Mouse (Mus musculus): ENCODE data around the gene Nrg4. TPM values are rescaled to one million over a fixed set of nuclear protein-coding genes. Genes with fewer than 3 reads are reported as not detected.
A peak's percentile ranks its signal among the peaks of the same experiment; 100 is the strongest.

Gene Nrg4
- total and polyA plus RNA-seq, 3 experiments, result 0.81 to 1.7 (median 1.2) TPM

DNA sequence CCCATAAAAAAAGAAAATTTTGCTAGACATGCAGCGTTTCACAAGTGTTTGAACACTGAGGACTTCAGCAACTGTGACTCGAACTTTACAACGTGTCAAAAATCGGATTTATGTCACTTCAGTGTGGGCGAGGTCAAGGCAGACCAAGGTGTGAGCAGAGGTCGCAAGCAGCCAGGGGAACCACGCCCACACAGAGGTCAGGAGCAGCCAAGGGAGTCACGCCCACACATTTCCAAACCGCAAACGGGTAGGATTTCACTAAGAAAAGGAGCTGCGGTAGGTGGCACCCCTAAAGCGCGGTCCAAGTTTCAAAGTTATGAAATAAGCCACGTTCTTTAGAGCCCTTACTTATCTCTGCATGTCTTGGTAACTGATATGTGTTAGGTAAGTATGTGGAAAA lies 43.1 kb downstream of the Nrg4 start:
- Histone ChIP-seq H3K4me1 (ENCODE audit: control insufficient read depth in 1 of 2, insufficient read depth in 2 of 2) (peaks cover 2 to 3% of the 10 kb centered on the region in 2 experiments; a peak in 2 of 4 replicates), H3K4me3 (replicated peaks in 1 of 3; ENCODE audit: low read depth in 2 of 3, low read length in 2 of 3, poor library complexity in 1 of 3) (no peak overlapping the region), H3K79me2 (replicated peaks; ENCODE audit: control insufficient read depth, extremely low read depth, insufficient read depth, poor library complexity, severe bottlenecking) (no peaks in the 10 kb centered on the region), H3K4me2 (ENCODE audit: insufficient read depth, low read depth, poor library complexity, severe bottlenecking) (peak overlapping the region; percentile 100), H3K27me3 (replicated peaks) (no peaks in the 10 kb centered on the region), H3K9me3 (replicated peaks; ENCODE audit: low read length) (no peaks in the 10 kb centered on the region), H3K9ac (ENCODE audit: insufficient read depth, low read depth) (no peak overlapping the region; the same call in 1 of the 2 replicates), H3K36me3 (replicated peaks in 1 of 2; ENCODE audit: control insufficient read depth in 1 of 2, insufficient read depth in 1 of 2, low read length in 1 of 2) (no peaks in the 10 kb centered on the region), H3K27ac (ENCODE audit: insufficient read depth, low read depth) (no peak overlapping the region)
- dilution Hi-C loops (cut with MboI; ENCODE audit: extremely low pct_ligation_motif_present, extremely low pct_unique_long_range_greater_than_20kb, low sequenced_read_pairs), result no loop called here
- DNase-seq (ENCODE audit: extremely low read depth), result peak; percentile 39
- TF ChIP-seq ELF1 (IDR thresholded peaks at IDR 0.05; ENCODE audit: low read depth, low read length) (no peak), GABPA (IDR thresholded peaks at IDR 0.05; ENCODE audit: insufficient replicate concordance, low read depth, low read length) (no peak), MXI1 (IDR thresholded peaks at IDR 0.05; ENCODE audit: low read depth, low read length) (no peak), ZNF384 (IDR thresholded peaks at IDR 0.05; ENCODE audit: low read depth, low read length) (no peak), UBTF (IDR thresholded peaks at IDR 0.05; ENCODE audit: low read depth, low read length) (no peak), JUND (conservative IDR thresholded peaks at IDR 0.05; ENCODE audit: low read depth, low read length) (no peak), BHLHE40 (IDR thresholded peaks at IDR 0.05; ENCODE audit: low read depth, low read length) (peak; percentile 46)
- in situ Hi-C loops (cut with MboI; ENCODE audit: low pct_ligation_motif_present, low pct_unique_long_range_greater_than_20kb, low sequenced_read_pairs), result loop anchor here (25.0 kb wide), 1 partner anchor 246 kb away; the partner anchor contains the start of genes Chrna3 and Chrnb4

- H3K9me3 ChIP-seq (replicated peaks; ENCODE audit: low read length), result no peaks in the 10 kb centered on the region
- no peak for DNase-seq (ENCODE audit: extremely low read depth)
Measured at GRCm38 (mm10) chr9:55279114-55279825, 47.4 kb downstream of the Nrg4 start.

More at GRCm38 (mm10) chr9:55279114-55279825, 47.4 kb downstream of the Nrg4 start:
- dilution Hi-C loops (cut with MboI; ENCODE audit: extremely low pct_ligation_motif_present, extremely low pct_unique_long_range_greater_than_20kb, low sequenced_read_pairs) (no loop called here), in situ Hi-C loops (cut with MboI; ENCODE audit: low pct_ligation_motif_present, low pct_unique_long_range_greater_than_20kb, low sequenced_read_pairs) (loop anchor here (25.0 kb wide), 1 partner anchor 242 kb away; the partner anchor contains the start of genes Chrna3 and Chrnb4)
- Histone ChIP-seq H3K4me2 (ENCODE audit: insufficient read depth, low read depth, poor library complexity, severe bottlenecking) (no peak overlapping the region), H3K79me2 (replicated peaks; ENCODE audit: control insufficient read depth, extremely low read depth, insufficient read depth, poor library complexity, severe bottlenecking) (no peaks in the 10 kb centered on the region), H3K27me3 (replicated peaks) (no peaks in the 10 kb centered on the region), H3K4me3 (replicated peaks in 1 of 3; ENCODE audit: low read depth in 2 of 3, low read length in 2 of 3, poor library complexity in 1 of 3) (no peak overlapping the region), H3K27ac (ENCODE audit: insufficient read depth, low read depth) (no peak overlapping the region), H3K4me1 (ENCODE audit: control insufficient read depth in 1 of 2, insufficient read depth in 2 of 2) (peaks cover 2 to 3% of the 10 kb centered on the region in 2 experiments; a peak in 2 of 4 replicates), H3K36me3 (replicated peaks in 1 of 2; ENCODE audit: control insufficient read depth in 1 of 2, insufficient read depth in 1 of 2, low read length in 1 of 2) (no peaks in the 10 kb centered on the region), H3K9ac (ENCODE audit: insufficient read depth, low read depth) (no peak overlapping the region)
- TF ChIP-seq USF1 (IDR thresholded peaks at IDR 0.05; ENCODE audit: low read depth, low read length), result no peak
- TF ChIP-seq CHD1 (IDR thresholded peaks at IDR 0.05; ENCODE audit: low read depth, low read length), result no peak
- no peak for TF ChIP-seq MEF2A (IDR thresholded peaks at IDR 0.05; ENCODE audit: borderline replicate concordance, low read depth, low read length)
- no peak for TF ChIP-seq KAT2A (IDR thresholded peaks at IDR 0.05; ENCODE audit: insufficient replicate concordance, low read length)
- TF ChIP-seq PAX5 (IDR thresholded peaks at IDR 0.05; ENCODE audit: low read length), result no peak
- TF ChIP-seq ZKSCAN1 (IDR thresholded peaks at IDR 0.05; ENCODE audit: borderline replicate concordance, low read depth, low read length), result no peak
- no peak for TF ChIP-seq MYC (IDR thresholded peaks at IDR 0.05; ENCODE audit: low read depth, low read length)
- TF ChIP-seq SIN3A (IDR thresholded peaks at IDR 0.05; ENCODE audit: low read length), result no peak
- TF ChIP-seq RCOR1 (conservative IDR thresholded peaks at IDR 0.05; ENCODE audit: low read depth, low read length), result no peak
- TF ChIP-seq RAD21 (IDR thresholded peaks at IDR 0.05; ENCODE audit: low read depth, low read length), result no peak
- TF ChIP-seq UBTF (IDR thresholded peaks at IDR 0.05; ENCODE audit: low read depth, low read length), result no peak
- no peak for TF ChIP-seq ZC3H11A (IDR thresholded peaks at IDR 0.05; ENCODE audit: low read depth, low read length)
- TF ChIP-seq MAFK (IDR thresholded peaks at IDR 0.05; ENCODE audit: insufficient replicate concordance, low read length), result no peak
- TF ChIP-seq NRF1 (IDR thresholded peaks at IDR 0.05; ENCODE audit: low read depth, low read length), result no peak
- TF ChIP-seq SMC3 (IDR thresholded peaks at IDR 0.05; ENCODE audit: low read depth, low read length), result no peak
- TF ChIP-seq GABPA (IDR thresholded peaks at IDR 0.05; ENCODE audit: insufficient replicate concordance, low read depth, low read length), result no peak
- no peak for TF ChIP-seq MXI1 (IDR thresholded peaks at IDR 0.05; ENCODE audit: low read depth, low read length)
- no peak for TF ChIP-seq ZMIZ1 (IDR thresholded peaks at IDR 0.05; ENCODE audit: low read depth, low read length)
